Mouse (Mus musculus) liver, embryonic 12.5 days (tissue): ENCODE results near the gene Alyref2. TPM values are rescaled to one million over a fixed set of nuclear protein-coding genes. Genes with fewer than 3 reads are reported as not detected.

Source experiments
- ATAC-seq: fragments of 200-750 bp; cut with Nextera tagmentation; 2 replicates; pipeline ENCODE4 v1.8.0; 2017; ENCODE audit warnings: moderate number of reproducible peaks, mild to moderate bottlenecking, moderate library complexity
- H3K27ac ChIP-seq: fragments of 300-500 bp; sonication (generic); 2 replicates; pipeline ENCODE4 v1.5.1; 2016; ENCODE audit warnings: mild to moderate bottlenecking
- H3K27me3 ChIP-seq: fragments of 300-500 bp; sonication (generic); replicated peaks from 2 replicates; pipeline ENCODE4 v1.6.1; 2016; ENCODE audit warnings: mild to moderate bottlenecking, moderate library complexity
- H3K36me3 ChIP-seq: fragments of 300-500 bp; sonication (generic); 2 replicates; pipeline ENCODE4 v1.6.1; 2016; ENCODE audit warnings: mild to moderate bottlenecking, moderate library complexity
- H3K4me1 ChIP-seq: fragments of 300-500 bp; sonication (generic); 2 replicates; pipeline ENCODE4 v1.6.1; 2016
- H3K4me2 ChIP-seq: fragments of 300-500 bp; sonication (generic); 2 replicates; pipeline ENCODE4 v1.6.1; 2016; ENCODE audit warnings: mild to moderate bottlenecking, moderate library complexity
- H3K4me3 ChIP-seq: fragments of 300-500 bp; sonication (generic); 2 replicates; pipeline ENCODE4 v1.5.1; 2016; ENCODE audit warnings: mild to moderate bottlenecking, moderate library complexity
- H3K9ac ChIP-seq: fragments of 300-500 bp; sonication (generic); 2 replicates; pipeline ENCODE4 v1.6.1; 2016; ENCODE audit warnings: mild to moderate bottlenecking, moderate library complexity
- H3K9me3 ChIP-seq: fragments of 300-500 bp; sonication (generic); replicated peaks from 2 replicates; pipeline ENCODE4 v1.6.1; 2016; ENCODE audit warnings: mild to moderate bottlenecking, moderate library complexity
- WGBS: fragments of 180-500 bp; shearing (Covaris S2); methylation state at CpG from one replicate; pipeline ENCODE4 v1.1.7; 2016; ENCODE audit not compliant: insufficient replicate concordance; 5-methylcytosine and 5-hydroxymethylcytosine counted together
- polyA plus RNA-seq: library from polyadenylated mRNA; unstranded; fragments of >200 nt; fragmentation: Nextera tagmentation; extraction: Ambion mirVana; gene quantifications from 2 replicates; pipeline ENCODE4 v1.2.1, GENCODE M21; 2016

The Alyref2 gene
- polyA plus RNA-seq, 1 experiment from 2014 or later = 4.2 TPM

DNA sequence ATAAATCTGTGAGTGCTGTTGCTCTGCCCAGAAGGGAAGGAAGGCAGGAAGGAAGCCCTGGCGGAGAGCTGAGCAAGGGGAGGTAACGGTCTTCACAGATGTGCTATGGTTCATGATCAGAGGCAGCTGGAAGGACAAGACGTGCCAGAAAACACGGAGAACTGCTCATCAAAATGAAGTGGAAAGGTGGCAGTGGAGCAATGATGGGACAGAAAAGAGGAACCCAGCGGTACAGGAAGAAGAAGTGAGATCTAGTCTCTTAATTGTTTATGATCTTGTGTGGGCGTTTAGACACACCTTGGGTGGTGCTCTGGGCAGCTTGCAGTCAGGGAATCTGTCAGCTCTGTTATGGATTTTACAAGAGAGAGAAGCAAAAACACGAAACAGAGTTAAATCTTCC, 48.0 kb downstream of the Alyref2 start:
- H3K4me1 ChIP-seq = no peaks in the 10 kb centered on the region
- no peaks in the 10 kb centered on the region for H3K9me3 ChIP-seq
- no peaks in the 10 kb centered on the region for H3K27me3 ChIP-seq
- no peak overlapping the region for H3K27ac ChIP-seq
- no peaks in the 10 kb centered on the region for H3K36me3 ChIP-seq
- ATAC-seq = no peak
- no peak overlapping the region for H3K9ac ChIP-seq
- H3K4me3 ChIP-seq = no peak overlapping the region
- H3K4me2 ChIP-seq = no peak overlapping the region
- WGBS = 46% methylated on average over 7 of the region's 7 CpGs

DNA sequence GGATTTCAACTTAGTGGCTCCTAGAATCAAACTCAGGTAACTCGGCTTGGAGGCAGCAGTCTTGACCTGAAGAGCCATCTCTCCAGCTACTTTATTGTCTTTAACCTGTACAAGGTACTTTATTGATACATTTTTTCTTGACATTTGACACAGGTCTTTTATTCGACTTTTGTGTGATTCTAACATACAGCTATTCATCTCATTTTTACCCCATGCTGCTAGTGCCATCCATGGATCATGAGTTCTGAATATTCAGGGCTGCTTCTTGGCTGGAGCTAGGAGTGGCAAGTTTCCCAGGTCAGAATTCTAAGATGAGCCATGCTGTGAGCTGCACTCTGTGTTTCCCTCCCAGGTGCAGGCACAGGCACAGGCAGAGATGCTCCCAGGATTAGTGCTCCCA, 49.0 kb downstream of the Alyref2 start:
- 58% methylated on average over 2 of the region's 2 CpGs for WGBS
- Histone ChIP-seq H3K4me1 (no peaks in the 10 kb centered on the region), H3K27ac (no peak overlapping the region), H3K36me3 (no peaks in the 10 kb centered on the region), H3K9me3 (no peaks in the 10 kb centered on the region), H3K4me2 (no peak overlapping the region), H3K4me3 (no peak overlapping the region), H3K9ac (no peak overlapping the region), H3K27me3 (no peaks in the 10 kb centered on the region)
- no peak for ATAC-seq

- no peak overlapping the region for H3K27ac ChIP-seq
- H3K27me3 ChIP-seq = no peaks in the 10 kb centered on the region
- ATAC-seq = no peak
- H3K4me3 ChIP-seq = no peak overlapping the region
- WGBS = 75% methylated on average over 11 of the region's 11 CpGs
- no peaks in the 10 kb centered on the region for H3K9me3 ChIP-seq
- H3K4me1 ChIP-seq = no peaks in the 10 kb centered on the region
- H3K36me3 ChIP-seq = no peaks in the 10 kb centered on the region
- no peak overlapping the region for H3K9ac ChIP-seq
- H3K4me2 ChIP-seq = no peak overlapping the region
These were observed 50.4 kb downstream of the Alyref2 start for GRCm38 (mm10) chr1:171553359-171554341.

Other genes starting within 250 kb of the Alyref2 start
- gene B4galt3, start 233.2 kb upstream of the Alyref2 start, polyA plus RNA-seq = 29.9 and 35.8 TPM in 2 replicates
- 199 and 207 TPM in 2 replicates for gene Ppox, start 222.3 kb upstream of the Alyref2 start, polyA plus RNA-seq
- gene Usp21, start 215.5 kb upstream of the Alyref2 start, polyA plus RNA-seq = 36.2 and 38.6 TPM in 2 replicates
- gene Ufc1, start 208.5 kb upstream of the Alyref2 start, polyA plus RNA-seq = 55.9 and 58.3 TPM in 2 replicates
- gene Dedd, start 174.3 kb upstream of the Alyref2 start, polyA plus RNA-seq = 24.9 and 26.1 TPM in 2 replicates
- 22.8 and 25.3 TPM in 2 replicates for gene Nit1, start 157.8 kb upstream of the Alyref2 start, polyA plus RNA-seq
- 74.3 and 76.1 TPM in 2 replicates for gene Pfdn2, start 157.8 kb upstream of the Alyref2 start, polyA plus RNA-seq
- 0.35 and 0.46 TPM in 2 replicates for gene Klhdc9, start 142.7 kb upstream of the Alyref2 start, polyA plus RNA-seq
- 0.06 and 0.13 TPM in 2 replicates for gene Nectin4, start 133.4 kb upstream of the Alyref2 start, polyA plus RNA-seq
- 4.7 and 5.3 TPM in 2 replicates for gene Arhgap30, start 114.5 kb upstream of the Alyref2 start, polyA plus RNA-seq
- 27.5 and 28.7 TPM in 2 replicates for gene Usf1, start 92.2 kb upstream of the Alyref2 start, polyA plus RNA-seq
- 3.1 TPM in 2 replicates for gene Tstd1, start 84.6 kb upstream of the Alyref2 start, polyA plus RNA-seq
- gene F11r, start 65.9 kb upstream of the Alyref2 start, polyA plus RNA-seq = 28.2 and 28.9 TPM in 2 replicates
- not detected in 2 replicates for gene Itln1, start 31.8 kb downstream of the Alyref2 start, polyA plus RNA-seq
- gene Cd244a, start 55.7 kb downstream of the Alyref2 start, polyA plus RNA-seq = 0.48 and 0.50 TPM in 2 replicates
- 0.41 and 0.78 TPM in 2 replicates for gene Ly9, start 103.9 kb downstream of the Alyref2 start, polyA plus RNA-seq
- gene Slamf7, start 149.6 kb downstream of the Alyref2 start, polyA plus RNA-seq = not detected in 2 replicates
- gene Cd48, start 178.5 kb downstream of the Alyref2 start, polyA plus RNA-seq = 7.9 and 8.5 TPM in 2 replicates